Mouse (Mus musculus) spleen, adult 2 months (tissue): Measurements from ENCODE around the gene Kbtbd3. TPM values are rescaled to one million over a fixed set of nuclear protein-coding genes. Genes with fewer than 3 reads are reported as not detected.
A peak's percentile ranks its signal among the peaks of the same experiment; 100 is the strongest.

Experiments
- DNase-seq, 2 experiments: peaks; one replicate each; pipeline versions ENCODE4 v3.0.0 to v3.0.0-alpha.2; 2012 to 2021; ENCODE audit warnings: low spot score in 2 of 2, low read depth in 1 of 2
- H3K27ac ChIP-seq: fragments of 200-500 bp; 2 replicates; pipeline ENCODE4 v1.5.1; 2012; ENCODE audit warnings: low read length, inconsistent platforms; ENCODE audit not compliant: insufficient read depth
- H3K27me3 ChIP-seq: fragments of 200-500 bp; 2 replicates; pipeline ENCODE4 v1.6.1; 2012; ENCODE audit warnings: mild to moderate bottlenecking, moderate library complexity, low read length, inconsistent platforms; ENCODE audit not compliant: control insufficient read depth, insufficient read depth
- H3K36me3 ChIP-seq: fragments of 200-500 bp; 2 replicates; pipeline ENCODE4 v1.6.1; 2012; ENCODE audit warnings: mild to moderate bottlenecking, low read length, inconsistent platforms; ENCODE audit not compliant: control insufficient read depth, insufficient read depth
- H3K4me1 ChIP-seq: fragments of 200-500 bp; 2 replicates; pipeline ENCODE4 v1.6.1; 2011; ENCODE audit warnings: inconsistent platforms; ENCODE audit not compliant: control insufficient read depth, insufficient read depth, insufficient read length
- H3K4me3 ChIP-seq: fragments of 200-500 bp; 2 replicates; pipeline ENCODE4 v1.5.1; 2011; ENCODE audit warnings: mild to moderate bottlenecking, inconsistent platforms; ENCODE audit not compliant: insufficient read depth, insufficient read length; ENCODE audit errors: extremely low read depth
- CTCF ChIP-seq: fragments of 200-500 bp; IDR thresholded peaks from 2 replicates; pipeline ENCODE4 v1.5.1; 2011; ENCODE audit warnings: mild to moderate bottlenecking, inconsistent platforms; ENCODE audit not compliant: insufficient read depth, insufficient read length, insufficient replicate concordance; ENCODE audit errors: extremely low read depth
- POLR2A ChIP-seq: fragments of 200-500 bp; IDR thresholded peaks from 2 replicates; pipeline ENCODE4 v1.6.1; 2011; ENCODE audit warnings: low read depth, low read length, inconsistent platforms
- WGBS: fragments of 180-500 bp; shearing (Covaris S2); methylation state at CpG from one replicate; pipeline ENCODE4 v1.1.7; 2018; 5-methylcytosine and 5-hydroxymethylcytosine counted together
- polyA plus RNA-seq: library from polyadenylated mRNA; depleted of rRNA; stranded (reverse); fragments of >200 nt; gene quantifications from 2 replicates; pipeline ENCODE4 v1.2.3, GENCODE M21; 2012; rRNA removed

The Kbtbd3 gene
- polyA plus RNA-seq, 1 experiment, result 0.08 TPM

DNA sequence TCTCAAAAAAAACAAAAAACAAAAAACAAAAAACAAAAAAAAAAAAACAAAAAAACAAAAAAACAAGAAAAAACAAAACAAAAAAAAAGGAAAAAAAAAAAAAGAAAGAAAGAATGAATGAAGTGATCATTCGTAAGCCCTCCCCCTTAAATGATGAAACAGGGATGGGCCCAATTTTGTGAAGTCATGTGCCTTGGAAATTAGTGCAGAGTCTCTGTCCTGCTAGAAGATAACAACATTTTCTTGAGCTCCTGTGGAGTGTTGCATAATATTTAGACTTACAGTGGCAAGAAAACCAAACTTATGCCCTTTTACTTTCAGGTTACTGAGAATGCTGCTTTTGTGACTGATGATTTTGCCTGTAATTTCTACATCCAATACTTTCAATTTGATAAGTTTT, 43.5 kb downstream of the Kbtbd3 start:
- 93% methylated on average over 1 of the region's 1 CpGs for WGBS
- Histone ChIP-seq H3K4me3 (no peak overlapping the region), H3K27me3 (no peaks in the 10 kb centered on the region), H3K36me3 (no peaks in the 10 kb centered on the region), H3K4me1 (no peaks in the 10 kb centered on the region), H3K27ac (no peak overlapping the region)
- no peak for DNase-seq
- TF ChIP-seq CTCF, result no peak
- TF ChIP-seq POLR2A, result no peak

- peak within 1 kb of the TSS; percentile 79 for H3K4me3 ChIP-seq
Measured at GRCm38 (mm10) chr9:4375828-4376639, 66.4 kb downstream of the Kbtbd3 start, which contains the start of gene Msantd4. Gene Msantd4, plus strand, starts transcription at chr9:4376562.

DNA sequence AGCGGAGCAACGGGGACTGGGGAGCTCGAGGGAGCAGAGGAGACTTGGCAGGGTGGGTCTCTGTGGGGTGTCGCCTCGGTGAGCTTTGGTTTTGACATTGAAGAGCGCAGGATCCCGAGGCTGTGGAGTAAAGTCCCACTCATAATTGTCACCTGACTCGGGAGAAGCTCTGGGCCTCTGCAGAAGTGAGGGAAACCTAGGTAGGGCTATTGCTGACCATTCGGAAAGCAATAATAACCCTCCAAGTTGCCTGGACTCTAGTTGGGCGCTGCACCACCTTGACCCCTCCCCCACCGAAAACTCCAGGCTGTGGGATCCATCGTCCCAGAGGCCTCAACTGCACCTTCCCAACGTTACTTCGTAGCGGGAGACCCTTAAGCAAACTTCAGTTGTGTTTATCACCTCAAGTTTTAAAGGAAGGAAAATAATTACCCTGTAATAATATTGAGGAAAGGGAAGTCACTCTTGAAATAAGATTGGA, 67.0 kb downstream of the Kbtbd3 start:
- H3K36me3 ChIP-seq, result no peaks in the 10 kb centered on the region
- TF ChIP-seq POLR2A (no peak), CTCF (no peak)
- no peak overlapping the region for H3K27ac ChIP-seq
- no peak for DNase-seq
- under 1% methylated on average over 15 of the region's 15 CpGs for WGBS
- H3K4me3 ChIP-seq, result peak overlapping the region; percentile 79
- no peaks in the 10 kb centered on the region for H3K4me1 ChIP-seq
- H3K27me3 ChIP-seq, result no peaks in the 10 kb centered on the region

More at GRCm38 (mm10) chr9:4375828-4376639, 66.4 kb downstream of the Kbtbd3 start, which contains the start of gene Msantd4:
- TF ChIP-seq POLR2A (peak; percentile 12; the same call in 1 of the 2 replicates), CTCF (no peak)
- WGBS, result 2% methylated on average over 31 of the region's 31 CpGs
- Histone ChIP-seq H3K4me1 (no peaks in the 10 kb centered on the region), H3K27ac (0 out of 2 replicates have a peak within 1 kb of the TSS, but pooled peaks have one; percentile 11), H3K27me3 (no peaks in the 10 kb centered on the region), H3K36me3 (no peaks in the 10 kb centered on the region)
- DNase-seq, result peak; percentile 90

Other genes starting within 250 kb of the Kbtbd3 start
- gene Aasdhppt, start 362 bp upstream of the Kbtbd3 start, polyA plus RNA-seq, result 1.3 and 1.4 TPM in 2 replicates
- gene Msantd4, start 66.7 kb downstream of the Kbtbd3 start, polyA plus RNA-seq, result 0.87 and 1.1 TPM in 2 replicates